Mouse (Mus musculus) Patski (cell line): Measurements from ENCODE around the gene Bcl2l1. TPM values are rescaled to one million over a fixed set of nuclear protein-coding genes. Genes with fewer than 3 reads are reported as not detected.

Source experiments
- ATAC-seq: fragments of 100-300 bp; one replicate; pipeline ENCODE4 v1.8.0; 2021
- CTCF ChIA-PET: fragments of 350-600 bp; sonication (Branson Sonifier 250); formaldehyde crosslinking; loops from one replicate; lab custom pipeline; 2022; ENCODE audit warnings: inconsistent platforms; lab: Charles Lee
- POLR2A ChIA-PET: fragments of 350-600 bp; sonication (Branson Sonifier 250); formaldehyde crosslinking; loops from one replicate; lab custom pipeline; 2022; ENCODE audit warnings: antibody characterized with exemption, inconsistent platforms; lab: Charles Lee
- DNase-seq: peaks from one replicate; pipeline ENCODE4 v3.0.0-alpha.2; 2011; ENCODE audit warnings: low read depth, low spot score
- H3K27me3 ChIP-seq: fragments of 371-371 bp; one replicate; pipeline ENCODE4 v1.5.1; 2021
- CTCF ChIP-seq: fragments of 100-300 bp; IDR thresholded peaks from one replicate; pipeline ENCODE4 v1.5.1; 2021
- in situ Hi-C: fragments of 300-500 bp; cut with MboI; formaldehyde crosslinking; loops from 3 replicates; pipeline ENCODE4 v1.11.1; 2018; ENCODE audit warnings: low pct_unique_long_range_greater_than_20kb, mixed read lengths
- polyA plus RNA-seq: library from polyadenylated mRNA; unstranded; gene quantifications from one replicate; pipeline ENCODE4 v1.2.3, GENCODE M21; 2021

Bcl2l1 gene
- polyA plus RNA-seq, 1 experiment from 2014 or later: 133 TPM

GRCm38 (mm10) chr2:152797589-152797988 lies 33.9 kb downstream of the Bcl2l1 start:
- no peak for ATAC-seq
- H3K27me3 ChIP-seq: no peaks in the 10 kb centered on the region
- in situ Hi-C loops: no loop called here
- TF ChIP-seq CTCF: no peak
- CTCF ChIA-PET: interaction anchor here (1.2 to 1.4 kb wide), 3 partner anchors 9 to 28 kb away, joined by 3 to 4 read pairs (median 3); no protein-coding TSS in a partner anchor
- POLR2A ChIA-PET: interaction anchor here (0.8 kb wide), 1 partner anchor 22 kb away, joined by 4 read pairs; no protein-coding TSS in a partner anchor
- DNase-seq: no peak

- CTCF ChIA-PET: interaction anchor here (1.1 to 2.8 kb wide), 4 partner anchors 10 to 27 kb away, joined by 3 to 15 read pairs (median 5); no protein-coding TSS in a partner anchor
- POLR2A ChIA-PET: interaction anchor here (1.0 to 1.5 kb wide), 3 partner anchors 12 to 116 kb away, joined by 3 to 5 read pairs (median 3); no protein-coding TSS in a partner anchor
- no peaks in the 10 kb centered on the region for H3K27me3 ChIP-seq
- no peak for DNase-seq
- TF ChIP-seq CTCF: no peak
- in situ Hi-C loops: no loop called here
- ATAC-seq: peak; percentile 23
These were observed 37.2 kb downstream of the Bcl2l1 start for GRCm38 (mm10) chr2:152794281-152794827.

GRCm38 (mm10) chr2:152793381-152793780 lies 38.1 kb downstream of the Bcl2l1 start:
- no peak for DNase-seq
- TF ChIP-seq CTCF: no peak
- in situ Hi-C loops: no loop called here
- CTCF ChIA-PET: interaction anchor here (1.9 to 2.8 kb wide), 2 partner anchors 12 to 26 kb away, joined by 6 to 15 read pairs; no protein-coding TSS in a partner anchor
- H3K27me3 ChIP-seq: no peaks in the 10 kb centered on the region
- no peak for ATAC-seq
- POLR2A ChIA-PET: interaction anchor here (1.0 to 1.5 kb wide), 3 partner anchors 13 to 18 kb away, joined by 3 to 5 read pairs (median 3); no protein-coding TSS in a partner anchor

GRCm38 (mm10) chr2:152792461-152792860 lies 39.1 kb downstream of the Bcl2l1 start:
- ChIA-PET CTCF (interaction anchor here (0.8 to 2.8 kb wide), 6 partner anchors 10 to 99 kb away, joined by 3 to 15 read pairs (median 5); no protein-coding TSS in a partner anchor), POLR2A (interaction anchor here (1.1 to 1.5 kb wide), 2 partner anchors 19 to 33 kb away, joined by 3 read pairs; no protein-coding TSS in a partner anchor)
- in situ Hi-C loops: no loop called here
- ATAC-seq (peak; percentile 86), DNase-seq (peak; percentile 69)
- no peaks in the 10 kb centered on the region for H3K27me3 ChIP-seq
- TF ChIP-seq CTCF: no peak

GRCm38 (mm10) chr2:152789591-152789999 lies 41.9 kb downstream of the Bcl2l1 start:
- ATAC-seq (no peak), DNase-seq (no peak)
- CTCF ChIA-PET: interaction anchor here (1.4 kb wide), 1 partner anchor 11 kb away, joined by 3 read pairs; no protein-coding TSS in a partner anchor
- POLR2A ChIA-PET: interaction anchor here (0.8 to 1.5 kb wide), 2 partner anchors 16 to 40 kb away, joined by 3 to 4 read pairs; no protein-coding TSS in a partner anchor
- in situ Hi-C loops: no loop called here
- no peak for TF ChIP-seq CTCF
- no peaks in the 10 kb centered on the region for H3K27me3 ChIP-seq

GRCm38 (mm10) chr2:152788892-152789421 lies 42.6 kb downstream of the Bcl2l1 start:
- in situ Hi-C loops: no loop called here
- TF ChIP-seq CTCF: no peak
- DNase-seq: no peak
- ChIA-PET POLR2A (interaction anchor here (0.8 to 1.5 kb wide), 2 partner anchors 17 to 41 kb away, joined by 3 to 4 read pairs; no protein-coding TSS in a partner anchor), CTCF (interaction anchor here (1.0 to 1.4 kb wide), 4 partner anchors 10 to 110 kb away, joined by 3 read pairs; no protein-coding TSS in a partner anchor)
- ATAC-seq: no peak
- H3K27me3 ChIP-seq: no peaks in the 10 kb centered on the region

- in situ Hi-C loops: no loop called here
- ATAC-seq: no peak
- CTCF ChIA-PET: no interaction called here
- no peaks in the 10 kb centered on the region for H3K27me3 ChIP-seq
- POLR2A ChIA-PET: interaction anchor here (1.1 kb wide), 1 partner anchor 12 kb away, joined by 4 read pairs; no protein-coding TSS in a partner anchor
- DNase-seq: no peak
- TF ChIP-seq CTCF: no peak
These were observed 44.0 kb downstream of the Bcl2l1 start for GRCm38 (mm10) chr2:152787543-152787942.

GRCm38 (mm10) chr2:152787136-152787535 lies 44.4 kb downstream of the Bcl2l1 start:
- TF ChIP-seq CTCF: no peak

GRCm38 (mm10) chr2:152785446-152786350 lies 45.8 kb downstream of the Bcl2l1 start:
- ChIA-PET POLR2A (no interaction called here), CTCF (no interaction called here)
- TF ChIP-seq CTCF: no peak
- no peaks in the 10 kb centered on the region for H3K27me3 ChIP-seq
- DNase-seq (no peak), ATAC-seq (no peak)
- in situ Hi-C loops: no loop called here

More at GRCm38 (mm10) chr2:152787136-152787535, 44.4 kb downstream of the Bcl2l1 start:
- no peak for ATAC-seq
- ChIA-PET POLR2A (interaction anchor here (1.1 kb wide), 1 partner anchor 11 kb away, joined by 4 read pairs; no protein-coding TSS in a partner anchor), CTCF (no interaction called here)
- no peaks in the 10 kb centered on the region for H3K27me3 ChIP-seq
- in situ Hi-C loops: no loop called here
- DNase-seq: no peak
